Mouse (Mus musculus) heart, adult 2 months (tissue): ENCODE measurements around the gene Hsd17b12. TPM values are rescaled to one million over a fixed set of nuclear protein-coding genes. Genes with fewer than 3 reads are reported as not detected.

Experiments used
- DNase-seq, 2 experiments: peaks; one replicate each; pipeline ENCODE4 v3.0.0; 2021
- H3K27ac ChIP-seq: fragments of 200-600 bp; 2 replicates; pipeline ENCODE4 v1.8.1; 2022
- H3K27me3 ChIP-seq: fragments of 200-500 bp; 2 replicates; pipeline ENCODE4 v1.6.1; 2012; ENCODE audit warnings: mild to moderate bottlenecking, low read length, inconsistent platforms, mixed read lengths; ENCODE audit not compliant: control insufficient read depth, insufficient read depth
- H3K36me3 ChIP-seq: fragments of 200-500 bp; 2 replicates; pipeline ENCODE4 v1.6.1; 2012; ENCODE audit warnings: low read length, inconsistent platforms; ENCODE audit not compliant: control insufficient read depth, insufficient read depth
- H3K4me1 ChIP-seq: fragments of 200-500 bp; 2 replicates; pipeline ENCODE4 v1.6.1; 2011; ENCODE audit warnings: low read length; ENCODE audit not compliant: control insufficient read depth, insufficient read depth
- H3K4me3 ChIP-seq: fragments of 200-600 bp; 2 replicates; pipeline ENCODE4 v1.8.1; 2022
- H3K79me2 ChIP-seq: fragments of 200-500 bp; replicated peaks from 2 replicates; pipeline ENCODE4 v1.6.1; 2012; ENCODE audit warnings: mild to moderate bottlenecking, inconsistent platforms, low read length, moderate library complexity, mixed read lengths; ENCODE audit not compliant: control insufficient read depth, insufficient read depth
- H3K9ac ChIP-seq: fragments of 200-500 bp; 2 replicates; pipeline ENCODE4 v1.6.1; 2012; ENCODE audit warnings: low read depth, mild to moderate bottlenecking, control low read depth, inconsistent platforms, low read length, mixed read lengths
- CTCF ChIP-seq: fragments of 200-600 bp; IDR thresholded peaks from 2 replicates; pipeline ENCODE4 v1.8.1; 2022; ENCODE audit warnings: antibody characterized with exemption, mild to moderate bottlenecking, moderate library complexity
- EP300 ChIP-seq: fragments of 200-500 bp; IDR thresholded peaks from 2 replicates; pipeline ENCODE4 v1.6.1; 2011; ENCODE audit warnings: low read depth, low read length, control low read depth; ENCODE audit not compliant: insufficient read depth
- POLR2A ChIP-seq: fragments of 200-500 bp; IDR thresholded peaks from 2 replicates; pipeline ENCODE4 v1.6.1; 2011; ENCODE audit warnings: mild to moderate bottlenecking, low read depth, low read length, control low read depth; ENCODE audit not compliant: insufficient read depth
- WGBS: fragments of 180-500 bp; shearing (Covaris S2); methylation state at CpG from one replicate; pipeline ENCODE4 v1.1.7; 2018; 5-methylcytosine and 5-hydroxymethylcytosine counted together
- intact Hi-C: fragments of 180-260 bp; cut with DNase I; formaldehyde crosslinking; loops from one replicate; pipeline ENCODE4 v1.15.1; 2025
- polyA plus RNA-seq: library from polyadenylated mRNA; depleted of rRNA; stranded (reverse); fragments of >200 nt; gene quantifications from 2 replicates; pipeline ENCODE4 v1.2.3, GENCODE M21; 2012
- total RNA-seq, 2 experiments: library from RNA; stranded (reverse); gene quantifications; 2 replicates each; pipeline ENCODE4 v1.2.3; 2021

Hsd17b12 gene
- total and polyA plus RNA-seq, 3 experiments = 12.5 to 20.1 (median 19.9) TPM

DNA sequence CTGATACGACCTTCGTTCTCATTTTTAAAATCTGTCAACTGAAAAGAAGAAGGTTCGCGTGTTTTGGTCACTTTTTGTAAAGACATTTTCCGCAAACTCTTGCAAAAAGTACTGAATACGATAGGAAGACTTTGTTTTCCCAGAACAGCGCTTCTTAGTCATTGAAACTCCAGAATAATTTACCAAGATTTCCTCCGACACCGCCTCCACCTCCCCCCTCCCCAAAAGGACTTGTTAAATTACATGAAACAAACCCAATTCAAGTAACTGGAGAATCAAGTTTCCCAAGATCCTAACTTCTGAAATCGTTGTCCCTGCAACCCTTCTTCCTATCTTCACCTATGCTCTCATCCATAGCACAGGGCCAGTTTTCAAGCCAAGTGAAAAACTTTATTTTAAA is 713 bp downstream of the Hsd17b12 start:
- no peak overlapping the region; the same call in 1 of the 2 replicates for H3K9ac ChIP-seq
- intact Hi-C loops = loop anchor here (1.0 to 5.0 kb wide), 2 partner anchors 21 to 145 kb away; partner anchors contain the start of gene Alkbh3
- WGBS = 4% methylated on average over 10 of the region's 10 CpGs
- no peaks in the 10 kb centered on the region for H3K27me3 ChIP-seq
- DNase-seq = no peak
- H3K36me3 ChIP-seq = no peaks in the 10 kb centered on the region
- peaks cover 2% of the 10 kb centered on the region; the same call in 1 of the 2 replicates for H3K4me1 ChIP-seq
- no peaks in the 10 kb centered on the region for H3K79me2 ChIP-seq
- peak overlapping the region; percentile 79 for H3K4me3 ChIP-seq
- peak overlapping the region; percentile 78 for H3K27ac ChIP-seq
- TF ChIP-seq CTCF = no peak
- no peak for TF ChIP-seq POLR2A
- no peak for TF ChIP-seq EP300

GRCm38 (mm10) chr2:94145146-94145542 is 12.6 kb downstream of the Hsd17b12 start:
- no peak overlapping the region for H3K27ac ChIP-seq
- no peaks in the 10 kb centered on the region for H3K27me3 ChIP-seq
- TF ChIP-seq CTCF = no peak
- TF ChIP-seq EP300 = no peak
- no peak for TF ChIP-seq POLR2A
- no peaks in the 10 kb centered on the region; the same call in 1 of the 2 replicates for H3K4me1 ChIP-seq
- intact Hi-C loops = no loop called here
- H3K9ac ChIP-seq = no peak overlapping the region
- 46% methylated on average over 2 of the region's 2 CpGs for WGBS
- DNase-seq = no peak
- no peak overlapping the region for H3K4me3 ChIP-seq
- H3K79me2 ChIP-seq = 0 out of 2 replicates have a peak, but pooled peaks cover 2% of the 10 kb centered on the region
- H3K36me3 ChIP-seq = peaks cover 4% of the 10 kb centered on the region; the same call in 1 of the 2 replicates

- H3K36me3 ChIP-seq = peaks cover 4% of the 10 kb centered on the region; the same call in 1 of the 2 replicates
- no peaks in the 10 kb centered on the region; the same call in 1 of the 2 replicates for H3K4me1 ChIP-seq
- H3K4me3 ChIP-seq = no peak overlapping the region
- intact Hi-C loops = no loop called here
- 0 out of 2 replicates have a peak, but pooled peaks cover 2% of the 10 kb centered on the region for H3K79me2 ChIP-seq
- no peak for DNase-seq
- TF ChIP-seq POLR2A (no peak), EP300 (no peak), CTCF (no peak)
- H3K27ac ChIP-seq = no peak overlapping the region
- H3K27me3 ChIP-seq = no peaks in the 10 kb centered on the region
- H3K9ac ChIP-seq = no peak overlapping the region
- 82% methylated on average over 7 of the region's 7 CpGs for WGBS
Measured at GRCm38 (mm10) chr2:94144520-94145145, 13.1 kb downstream of the Hsd17b12 start.

DNA sequence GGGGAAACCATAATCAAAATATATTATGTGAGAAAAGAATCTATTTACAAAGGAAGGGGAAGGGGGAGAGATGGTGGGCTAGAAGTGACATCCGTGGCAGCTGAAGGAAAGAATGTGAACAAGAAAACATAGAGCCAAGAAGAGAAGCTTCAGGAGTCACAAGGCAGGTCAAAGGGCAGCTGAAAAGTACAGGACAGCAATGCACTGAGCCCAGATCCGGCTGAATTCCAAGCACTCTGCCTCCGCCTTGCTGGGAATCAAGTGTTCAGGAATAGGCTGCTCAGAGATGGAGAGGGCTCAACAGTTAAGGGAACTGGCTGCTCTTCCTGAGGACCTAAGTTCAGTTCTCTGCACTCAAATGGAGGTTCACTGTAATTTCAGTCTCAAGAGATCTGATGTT is 16.5 kb downstream of the Hsd17b12 start:
- no peaks in the 10 kb centered on the region for H3K27me3 ChIP-seq
- 47% methylated on average over 3 of the region's 3 CpGs for WGBS
- H3K4me1 ChIP-seq = no peaks in the 10 kb centered on the region; the same call in 1 of the 2 replicates
- no peak overlapping the region for H3K9ac ChIP-seq
- H3K4me3 ChIP-seq = no peak overlapping the region
- no peaks in the 10 kb centered on the region for H3K79me2 ChIP-seq
- peaks cover 4% of the 10 kb centered on the region; the same call in 1 of the 2 replicates for H3K36me3 ChIP-seq
- no peak overlapping the region for H3K27ac ChIP-seq
- no peak for DNase-seq
- TF ChIP-seq CTCF = no peak
- no peak for TF ChIP-seq EP300
- intact Hi-C loops = no loop called here

- no peaks in the 10 kb centered on the region for H3K79me2 ChIP-seq
- 78% methylated on average over 3 of the region's 3 CpGs for WGBS
- TF ChIP-seq CTCF (peak; percentile 39), EP300 (no peak)
- H3K27me3 ChIP-seq = no peaks in the 10 kb centered on the region
- no peak overlapping the region for H3K27ac ChIP-seq
- no peaks in the 10 kb centered on the region for H3K36me3 ChIP-seq
- no peaks in the 10 kb centered on the region; the same call in 1 of the 2 replicates for H3K4me1 ChIP-seq
- no peak overlapping the region for H3K4me3 ChIP-seq
- no peak overlapping the region for H3K9ac ChIP-seq
- intact Hi-C loops = no loop called here
- DNase-seq = no peak
Measured at GRCm38 (mm10) chr2:94138469-94139390, 19.0 kb downstream of the Hsd17b12 start.
